Mouse (Mus musculus): Measurements from ENCODE around the gene Rfx3.

Rfx3 gene

DNA sequence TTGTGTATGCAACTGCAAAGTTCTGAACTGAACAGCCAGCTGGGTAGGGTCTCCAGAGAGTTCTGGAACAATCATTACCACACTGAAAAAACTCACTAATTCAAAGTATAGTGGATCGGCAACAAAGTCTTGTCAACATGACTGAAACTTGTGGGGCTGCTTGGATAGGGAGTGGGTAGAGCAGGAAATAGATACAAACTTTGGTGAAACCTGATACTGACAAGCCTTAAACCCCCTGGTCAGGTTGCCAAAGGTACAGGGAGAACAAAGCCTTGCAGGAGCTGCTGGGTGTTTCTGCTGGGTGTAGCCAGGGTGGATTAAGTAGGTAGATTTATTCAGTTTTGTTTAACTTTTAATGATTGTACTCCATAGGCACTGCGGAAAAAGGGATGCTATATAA is 274.4 kb downstream of the Rfx3 start:
- no peak for DNase-seq (ENCODE audit: extremely low read depth, low read depth)

DNA sequence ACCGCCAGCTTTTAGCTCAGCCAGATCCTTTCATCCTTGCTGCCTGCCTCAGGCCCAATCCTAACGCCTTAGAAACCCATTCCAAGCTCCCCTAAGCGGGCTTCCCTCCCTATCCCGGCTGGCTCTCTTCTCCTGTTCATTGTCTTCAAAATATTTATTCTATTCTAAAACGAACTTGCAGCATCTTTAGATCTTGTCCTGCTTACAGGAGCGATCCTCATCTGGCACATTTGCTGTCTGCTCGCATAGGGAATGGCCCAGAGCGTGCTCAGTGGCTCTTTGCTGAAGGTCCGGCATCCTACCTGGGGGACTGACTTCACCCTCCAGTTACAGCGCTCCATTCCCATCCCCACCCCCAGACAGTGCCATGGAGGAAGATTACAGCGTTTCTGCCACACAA is 292.0 kb downstream of the Rfx3 start:
- no peak for DNase-seq (ENCODE audit: extremely low read depth, low read depth)

DNA sequence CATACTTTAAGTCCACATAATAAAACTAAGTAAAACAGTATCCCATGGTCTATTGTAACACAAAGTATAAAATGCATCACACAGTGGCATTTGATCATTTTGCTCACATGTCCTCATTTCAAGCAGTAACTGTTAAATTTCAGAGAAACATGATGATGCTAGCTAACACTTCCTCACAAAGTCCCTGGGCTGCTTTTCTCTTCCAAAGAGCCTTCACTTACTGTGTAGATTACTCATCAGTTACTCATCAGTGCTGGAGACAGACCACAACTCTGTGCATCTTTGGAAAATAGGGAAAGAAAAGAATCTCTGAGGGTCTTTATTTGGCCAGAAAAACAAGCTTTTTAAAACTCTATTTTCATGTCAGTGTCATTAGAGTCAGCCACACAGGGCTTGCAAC is 294.7 kb downstream of the Rfx3 start:
- no peak for DNase-seq (ENCODE audit: extremely low read depth, low read depth)
